Mouse (Mus musculus) lung, adult 2 months (tissue): Measurements from ENCODE around the gene Baiap2l1. TPM values are rescaled to one million over a fixed set of nuclear protein-coding genes. Genes with fewer than 3 reads are reported as not detected.
A peak's percentile ranks its signal among the peaks of the same experiment; 100 is the strongest.

Experiments used
- DNase-seq: peaks from one replicate; pipeline ENCODE4 v3.0.0; 2022
- H3K4me1 ChIP-seq: fragments of 200-500 bp; 2 replicates; pipeline ENCODE4 v1.6.1; 2011; ENCODE audit warnings: low read length; ENCODE audit not compliant: control insufficient read depth, insufficient read depth
- H3K4me3 ChIP-seq: fragments of 200-500 bp; replicated peaks from 2 replicates; pipeline ENCODE3; 2011; ENCODE audit warnings: low read depth, mild to moderate bottlenecking, control low read depth, low read length; ENCODE audit errors: extremely low read depth
- CTCF ChIP-seq: fragments of 200-500 bp; IDR thresholded peaks from 2 replicates; pipeline ENCODE4 v1.5.1; 2011; ENCODE audit warnings: mild to moderate bottlenecking, low read length, control low read depth; ENCODE audit not compliant: insufficient read depth
- POLR2A ChIP-seq: fragments of 200-500 bp; IDR thresholded peaks from 2 replicates; pipeline ENCODE4 v1.6.1; 2011; ENCODE audit warnings: low read depth, mild to moderate bottlenecking, control low read depth, low read length, borderline replicate concordance; ENCODE audit errors: extremely low read depth
- whole genome bisulfite sequencing: fragments of 180-500 bp; shearing (Covaris S2); methylation state at CpG from one replicate; pipeline ENCODE4 v1.1.7; 2018; 5-methylcytosine and 5-hydroxymethylcytosine counted together
- polyA plus RNA-seq: library from polyadenylated mRNA; depleted of rRNA; stranded (reverse); fragments of >200 nt; gene quantifications from 2 replicates; pipeline ENCODE4 v1.2.3, GENCODE M21; 2012

Gene Baiap2l1
- polyA plus RNA-seq, 1 experiment = 20.4 TPM

GRCm38 (mm10) chr5:144279081-144279541 lies 78.8 kb downstream of the Baiap2l1 start:
- TF ChIP-seq POLR2A (no peak), CTCF (no peak)
- DNase-seq = no peak
- H3K4me1 ChIP-seq = peaks cover 4% of the 10 kb centered on the region; the same call in 1 of the 2 replicates
- WGBS = 58% methylated on average over 9 of the region's 9 CpGs
- H3K4me3 ChIP-seq = no peak overlapping the region

DNA sequence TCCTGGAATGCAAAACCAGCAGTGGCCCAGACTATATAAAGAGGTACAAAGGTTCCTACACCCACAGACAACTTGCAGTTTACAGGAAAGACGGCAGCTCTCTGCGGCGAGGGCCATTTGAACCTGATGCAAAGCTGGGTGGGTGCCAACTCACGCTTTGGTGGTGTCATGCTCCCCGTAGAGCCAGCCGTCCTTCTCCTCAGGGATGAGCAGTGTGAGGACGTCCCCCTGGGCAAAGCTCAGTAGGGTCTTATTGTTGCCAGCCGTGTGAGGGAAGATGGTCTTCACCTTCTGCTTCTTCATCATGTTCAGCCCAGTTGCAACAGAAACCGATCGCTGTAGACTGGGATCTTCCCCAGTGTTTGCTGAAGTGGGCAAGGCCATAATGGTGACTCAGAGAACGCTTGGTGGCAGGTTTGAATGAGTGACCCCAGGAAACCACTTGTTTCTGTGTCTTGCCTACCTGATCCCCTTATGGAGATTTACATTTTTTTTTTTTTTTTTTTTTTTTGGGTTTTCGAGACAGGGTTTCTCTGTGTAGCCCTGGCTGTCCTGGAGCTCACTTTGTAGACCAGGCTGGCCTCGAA lies 79.4 kb downstream of the Baiap2l1 start:
- 83% methylated on average over 12 of the region's 13 CpGs for WGBS
- no peak overlapping the region for H3K4me3 ChIP-seq
- TF ChIP-seq CTCF (no peak), POLR2A (no peak)
- H3K4me1 ChIP-seq = peaks cover 5% of the 10 kb centered on the region
- DNase-seq = no peak

GRCm38 (mm10) chr5:144276898-144277630 lies 80.8 kb downstream of the Baiap2l1 start:
- DNase-seq = no peak
- Histone ChIP-seq H3K4me1 (peaks cover 5% of the 10 kb centered on the region), H3K4me3 (no peak overlapping the region)
- 71% methylated on average over 17 of the region's 17 CpGs for WGBS
- TF ChIP-seq POLR2A (no peak), CTCF (no peak)

GRCm38 (mm10) chr5:144274904-144275303 lies 83.0 kb downstream of the Baiap2l1 start:
- H3K4me1 ChIP-seq = peaks cover 7% of the 10 kb centered on the region
- 47% methylated on average over 6 of the region's 6 CpGs for WGBS
- no peak for TF ChIP-seq POLR2A
- no peak overlapping the region for H3K4me3 ChIP-seq
- DNase-seq = no peak

GRCm38 (mm10) chr5:144271772-144272171 lies 86.1 kb downstream of the Baiap2l1 start:
- no peak for TF ChIP-seq POLR2A
- no peak for TF ChIP-seq CTCF
- DNase-seq = no peak
- H3K4me1 ChIP-seq = peaks cover 17% of the 10 kb centered on the region
- 36% methylated on average over 5 of the region's 5 CpGs for WGBS
- no peak overlapping the region for H3K4me3 ChIP-seq

GRCm38 (mm10) chr5:144271118-144271517 lies 86.8 kb downstream of the Baiap2l1 start:
- TF ChIP-seq POLR2A = no peak
- TF ChIP-seq CTCF = no peak
- WGBS = 57% methylated on average over 3 of the region's 3 CpGs
- Histone ChIP-seq H3K4me3 (no peak overlapping the region), H3K4me1 (peaks cover 17% of the 10 kb centered on the region)
- DNase-seq = no peak

DNA sequence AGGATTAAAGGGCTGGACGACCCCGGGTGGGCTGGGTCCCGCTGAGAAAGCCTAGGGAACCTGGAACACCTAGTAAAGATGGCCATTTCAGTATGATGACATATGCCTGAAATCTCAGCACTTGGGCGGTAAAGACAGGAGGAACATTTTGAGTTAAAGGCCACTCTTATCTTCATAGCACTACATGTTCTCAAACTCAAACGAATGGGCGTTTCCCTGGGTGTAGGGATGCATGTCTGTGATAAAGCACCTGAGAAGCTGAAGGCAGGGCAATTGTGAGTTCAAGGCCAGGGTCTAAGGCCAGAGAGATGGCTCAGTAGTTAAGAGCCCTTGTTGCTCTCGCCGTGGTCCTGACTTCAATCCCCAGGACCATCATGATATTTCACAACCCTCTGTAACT lies 87.5 kb downstream of the Baiap2l1 start:
- H3K4me3 ChIP-seq = no peak overlapping the region
- peaks cover 17% of the 10 kb centered on the region for H3K4me1 ChIP-seq
- TF ChIP-seq POLR2A (no peak), CTCF (no peak)
- no peak for DNase-seq
- 84% methylated on average over 8 of the region's 8 CpGs for WGBS

- no peak for DNase-seq
- WGBS = 91% methylated on average over 7 of the region's 7 CpGs
- Histone ChIP-seq H3K4me1 (peaks cover 17% of the 10 kb centered on the region), H3K4me3 (no peak overlapping the region)
- no peak for TF ChIP-seq POLR2A
- no peak for TF ChIP-seq CTCF
Observed at GRCm38 (mm10) chr5:144269926-144270325, 88.0 kb downstream of the Baiap2l1 start.

GRCm38 (mm10) chr5:144267535-144268241 lies 90.2 kb downstream of the Baiap2l1 start:
- DNase-seq = peak; percentile 56
- Histone ChIP-seq H3K4me1 (peaks cover 12% of the 10 kb centered on the region), H3K4me3 (no peak overlapping the region)
- TF ChIP-seq CTCF = no peak
- no peak for TF ChIP-seq POLR2A
- 47% methylated on average over 8 of the region's 8 CpGs for WGBS
